Mouse (Mus musculus) small intestine, adult 2 months (tissue): ENCODE results near the gene Gpsm3.

ENCODE experiments used
- CTCF ChIP-seq: fragments of 200-500 bp; IDR thresholded peaks from 2 replicates; pipeline ENCODE4 v1.5.1; 2012; ENCODE audit warnings: low read depth, mild to moderate bottlenecking, control low read depth, inconsistent platforms, low read length, moderate library complexity, mixed read lengths; ENCODE audit not compliant: insufficient replicate concordance, insufficient read length; ENCODE audit errors: extremely low read depth
- POLR2A ChIP-seq: fragments of 200-500 bp; IDR thresholded peaks from 2 replicates; pipeline ENCODE4 v1.6.1; 2012; ENCODE audit warnings: low read depth, mild to moderate bottlenecking, control low read depth, inconsistent platforms, low read length, moderate library complexity

DNA sequence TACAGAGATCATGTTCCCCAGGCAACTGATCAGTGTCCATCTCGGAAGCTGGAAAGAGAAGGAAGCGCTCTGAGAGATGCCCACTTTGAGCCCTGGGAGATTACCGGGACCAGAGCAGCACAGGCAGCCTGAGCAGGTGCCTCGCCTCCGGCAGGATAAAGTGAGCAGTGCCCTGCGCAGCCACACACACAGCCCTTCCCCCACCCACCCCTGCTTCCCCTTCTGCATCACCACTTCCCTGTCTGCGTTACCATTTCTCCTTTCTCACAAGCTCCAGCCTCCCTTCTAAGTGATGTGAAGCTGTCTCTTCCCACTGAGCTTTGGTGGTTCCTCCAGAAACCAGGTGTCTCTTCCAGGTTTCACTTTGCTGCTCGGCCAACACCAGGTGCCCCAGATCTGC, 28.4 kb upstream of the Gpsm3 start:
- TF ChIP-seq POLR2A (no peak), CTCF (no peak)
